Mouse (Mus musculus) yolk sac, embryonic 10.5 days (tissue): Measurements from ENCODE around the gene Ninj1.

Experiments
- DNase-seq: peaks from one replicate; pipeline ENCODE4 v3.0.0-alpha.2; 2017; ENCODE audit warnings: low spot score

The Ninj1 gene

GRCm38 (mm10) chr13:49196211-49196610 is 8.9 kb downstream of the Ninj1 start:
- no peak for DNase-seq

DNA sequence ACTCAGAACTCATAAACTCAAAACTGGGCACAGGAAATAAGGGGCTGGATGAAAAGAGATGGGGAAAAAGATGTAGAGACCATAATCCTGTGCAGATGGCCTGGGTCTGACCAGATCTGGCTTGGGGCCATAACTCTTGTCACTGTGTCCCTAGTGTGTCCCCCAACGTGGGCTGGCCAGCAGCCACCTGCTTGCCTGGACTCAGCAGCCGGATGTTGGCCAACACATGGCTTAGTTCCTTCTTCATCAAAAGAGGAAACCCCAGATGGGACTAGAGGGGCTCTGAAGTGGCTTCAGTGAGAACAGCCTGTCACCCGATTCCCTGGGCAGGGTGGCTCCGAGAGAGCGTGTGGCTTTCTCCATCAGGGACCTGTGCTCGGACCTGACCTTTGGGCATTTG is 9.5 kb downstream of the Ninj1 start:
- DNase-seq = no peak

DNA sequence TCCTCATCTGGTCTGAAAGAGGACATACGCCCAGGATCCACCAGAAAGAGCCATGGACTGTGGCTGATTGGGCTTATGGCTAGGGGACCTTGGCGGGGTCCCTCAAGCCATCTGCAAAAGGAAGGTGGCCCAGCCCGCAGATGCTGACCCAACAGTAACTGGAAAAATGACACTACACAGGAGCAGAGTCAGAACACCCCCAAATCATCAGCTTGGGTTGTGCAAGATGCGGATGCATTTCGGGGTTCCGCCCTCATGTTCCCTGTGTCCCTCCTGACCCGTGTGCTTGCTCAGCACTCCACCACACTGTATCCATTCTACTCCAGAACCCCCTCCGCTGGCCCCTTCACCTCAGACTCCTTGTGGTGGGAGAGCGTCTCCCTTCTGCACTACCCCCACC is 11.4 kb downstream of the Ninj1 start:
- DNase-seq = no peak

GRCm38 (mm10) chr13:49199891-49200290 is 12.6 kb downstream of the Ninj1 start:
- no peak for DNase-seq

- no peak for DNase-seq
These were observed 13.4 kb downstream of the Ninj1 start for GRCm38 (mm10) chr13:49200688-49201087.

- DNase-seq = no peak
These were observed 15.3 kb downstream of the Ninj1 start for GRCm38 (mm10) chr13:49202556-49202955.

DNA sequence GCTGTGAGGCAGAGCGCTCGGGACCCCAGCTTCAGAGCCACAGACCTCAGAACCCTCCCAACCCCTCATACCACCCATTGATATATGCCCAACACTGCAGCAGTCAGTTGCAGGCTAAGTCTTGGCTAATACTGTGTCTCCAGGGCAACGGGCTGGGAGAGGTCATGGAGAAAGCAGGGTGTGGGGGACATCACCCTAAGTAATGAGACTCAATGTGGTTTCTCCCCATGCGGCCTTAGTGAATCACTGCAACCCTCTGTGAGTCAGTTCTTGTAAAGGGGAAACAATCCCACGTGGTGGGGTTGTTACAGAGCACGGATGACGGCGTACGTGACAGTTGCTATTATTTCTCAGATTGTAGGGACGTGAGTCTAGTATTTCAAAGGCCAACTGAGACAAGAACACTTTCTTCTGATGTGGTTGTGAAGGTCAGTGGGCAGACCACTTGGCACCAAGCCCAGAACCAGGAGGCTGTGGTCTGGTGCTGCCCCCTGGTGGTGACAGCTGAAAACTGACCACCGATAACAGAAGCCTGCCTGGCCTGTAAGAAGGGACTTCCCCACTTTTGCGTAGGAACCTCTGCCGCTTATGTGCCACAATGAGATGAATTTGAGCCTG is 18.2 kb downstream of the Ninj1 start:
- peak; percentile 52 for DNase-seq

DNA sequence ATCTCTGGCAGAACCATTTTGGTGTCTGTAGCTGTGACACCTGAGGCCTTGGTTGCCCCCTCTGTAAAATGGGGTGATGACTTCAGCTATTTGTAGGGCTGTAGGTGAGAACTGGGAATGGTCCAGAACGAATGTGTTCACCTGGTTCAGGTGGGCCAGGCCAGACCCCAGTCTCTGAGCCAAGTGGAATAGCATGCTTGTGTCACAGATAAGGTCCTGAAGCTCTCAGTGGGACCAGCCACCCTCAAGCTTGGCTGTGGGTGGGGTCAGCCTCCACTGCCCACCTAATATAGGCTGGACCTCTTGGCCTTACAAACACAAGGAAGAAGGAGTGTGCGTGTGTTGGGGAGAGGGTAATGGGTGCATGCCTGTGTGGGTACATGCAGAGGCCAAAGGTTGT is 19.1 kb downstream of the Ninj1 start:
- no peak for DNase-seq

GRCm38 (mm10) chr13:49209306-49209705 is 22.0 kb downstream of the Ninj1 start:
- no peak for DNase-seq

DNA sequence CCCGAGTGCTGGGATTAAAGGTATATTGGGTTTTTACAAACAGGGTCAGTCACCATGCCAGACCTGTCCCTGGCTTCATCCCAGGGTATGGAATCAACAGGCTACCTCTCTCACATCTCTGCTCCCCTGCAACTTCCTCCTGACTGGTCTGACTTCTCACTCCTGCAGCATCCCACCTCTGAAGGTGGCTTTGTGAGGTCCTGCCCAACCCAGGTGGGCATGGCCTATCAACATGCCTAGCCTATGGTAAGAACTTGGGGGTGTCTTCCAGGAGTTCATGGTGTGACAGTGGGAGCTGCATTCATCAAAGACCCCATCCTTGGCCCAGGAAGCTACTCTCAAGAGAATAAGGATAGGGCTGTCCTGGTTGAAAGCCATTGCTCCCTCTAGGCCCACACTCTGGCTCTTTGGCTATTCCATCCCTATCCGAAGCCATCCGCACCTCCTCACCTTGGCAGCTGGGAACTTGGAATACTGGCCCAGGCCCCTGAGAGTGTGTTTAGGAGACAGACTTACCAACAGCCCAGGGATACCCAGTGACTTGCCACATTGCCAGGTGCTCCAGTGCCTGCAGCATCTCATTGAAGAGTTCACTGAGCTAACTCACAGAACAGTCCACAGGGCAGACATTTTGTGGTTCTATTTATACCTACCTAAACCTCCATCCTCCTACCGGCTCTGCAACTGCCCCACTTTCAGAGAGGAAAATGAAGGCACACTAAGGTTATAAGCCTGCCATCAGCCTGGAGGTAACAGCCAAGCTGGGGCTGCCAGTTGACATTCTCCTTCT is 25.6 kb downstream of the Ninj1 start:
- DNase-seq = no peak

DNA sequence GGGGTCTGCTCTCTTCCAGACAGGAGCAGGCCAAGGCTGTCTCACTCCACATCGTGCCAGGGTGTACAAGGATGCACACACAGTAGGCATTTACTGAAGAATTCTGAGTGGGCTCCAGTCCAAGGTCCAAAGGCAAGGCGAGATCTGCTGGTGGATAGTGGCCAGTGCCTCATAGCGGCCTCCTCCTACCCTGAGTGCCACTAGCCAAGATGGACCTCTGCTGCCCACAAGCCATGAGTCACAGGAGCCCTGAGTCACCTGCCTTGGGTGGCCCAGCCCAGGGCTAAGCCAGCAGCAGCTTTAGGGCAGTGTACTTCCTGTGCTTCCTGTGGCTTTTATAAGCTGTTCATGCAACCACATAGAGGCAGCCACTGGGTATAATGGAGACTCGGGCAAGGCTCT is 26.2 kb downstream of the Ninj1 start:
- no peak for DNase-seq

DNA sequence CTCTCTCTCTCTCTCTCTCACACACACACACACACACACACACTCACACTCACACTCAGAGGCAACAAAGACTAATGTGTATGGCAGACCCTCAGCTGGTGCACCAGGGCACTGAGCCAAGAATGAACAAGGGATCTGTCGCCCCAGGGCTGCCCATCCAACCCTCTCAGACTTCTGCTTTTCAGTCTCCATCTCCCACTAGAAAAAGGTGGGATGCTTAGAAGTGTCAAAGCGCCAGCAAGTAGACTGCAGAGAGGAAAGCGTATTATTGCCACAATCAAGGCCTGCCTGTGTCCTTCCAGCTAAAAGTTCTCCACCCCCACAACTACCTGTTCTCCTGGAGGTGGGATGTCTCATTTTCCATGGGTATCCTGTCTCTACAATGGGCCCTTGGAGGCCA is 27.2 kb downstream of the Ninj1 start:
- no peak for DNase-seq

GRCm38 (mm10) chr13:49215128-49215503 is 27.8 kb downstream of the Ninj1 start:
- DNase-seq = no peak

GRCm38 (mm10) chr13:49215504-49216219 is 28.4 kb downstream of the Ninj1 start, which contains the start of gene Card19:
Gene Card19, minus strand, starts transcription at chr13:49216037.
- DNase-seq = peak; percentile 95

- no peak for DNase-seq
These were observed 28.9 kb downstream of the Ninj1 start for GRCm38 (mm10) chr13:49216220-49216552.

- DNase-seq = peak; percentile 61
These were observed 29.7 kb downstream of the Ninj1 start for GRCm38 (mm10) chr13:49216808-49217561.

DNA sequence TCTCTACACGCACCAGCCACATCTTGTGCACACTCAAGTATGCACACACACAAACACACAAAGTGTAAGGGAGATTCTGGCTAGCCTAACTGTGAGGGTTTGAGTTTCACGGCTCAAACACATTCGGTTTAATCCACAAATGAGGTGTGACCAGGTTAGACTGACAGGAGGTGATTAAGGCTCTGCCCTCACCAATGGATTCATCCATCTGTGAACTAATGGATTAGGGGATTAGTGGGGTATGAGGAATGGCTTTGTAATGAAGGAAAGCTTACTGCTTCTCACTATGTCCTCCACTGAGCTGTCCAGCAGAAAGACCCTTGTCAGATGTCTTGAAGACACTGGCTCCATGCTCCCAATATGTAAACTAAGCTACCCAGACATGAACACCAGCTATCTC is 31.4 kb downstream of the Ninj1 start:
- no peak for DNase-seq

- DNase-seq = no peak
These were observed 32.1 kb downstream of the Ninj1 start for GRCm38 (mm10) chr13:49219367-49219766.

GRCm38 (mm10) chr13:49220912-49221311 is 33.6 kb downstream of the Ninj1 start:
- no peak for DNase-seq

DNA sequence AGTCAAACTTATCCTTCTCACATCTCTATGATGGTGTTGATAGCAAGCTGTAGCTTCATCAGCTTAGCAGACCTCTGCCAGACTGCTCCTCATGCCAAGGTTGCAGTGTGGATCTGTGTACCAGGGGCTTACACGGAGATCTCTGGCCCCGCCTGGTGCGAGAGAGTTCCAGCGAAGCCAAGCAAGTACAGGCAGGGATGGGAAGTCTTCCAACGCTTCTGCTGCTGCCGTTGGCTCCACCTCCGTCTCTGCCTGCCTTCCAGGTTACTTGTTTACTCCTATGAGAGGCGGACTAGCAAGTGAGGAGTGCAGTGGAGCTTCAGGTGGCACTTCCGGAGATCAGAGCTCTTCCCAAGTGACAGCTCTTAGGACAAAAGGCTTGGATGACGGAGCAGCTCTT is 37.0 kb downstream of the Ninj1 start:
- DNase-seq = peak; percentile 44

DNA sequence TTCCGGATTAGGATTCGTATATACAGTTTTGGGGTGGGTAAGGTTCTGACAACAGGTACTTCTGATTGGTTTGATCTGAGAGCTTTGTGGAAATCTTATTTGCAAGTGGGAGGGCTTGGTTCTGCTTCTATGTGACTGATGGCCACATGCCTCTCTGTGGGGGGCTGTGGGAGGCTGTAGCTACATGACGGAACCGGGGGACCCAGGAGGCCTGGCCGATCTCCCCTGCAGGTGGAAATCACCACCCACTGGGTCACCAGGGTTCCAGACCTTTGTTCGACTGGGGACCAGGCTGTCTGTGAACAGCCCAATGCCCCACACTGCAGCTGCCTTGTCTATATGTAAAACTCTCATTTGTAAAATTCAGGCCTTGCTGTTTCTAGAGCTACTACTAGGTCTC is 37.4 kb downstream of the Ninj1 start:
- no peak for DNase-seq

DNA sequence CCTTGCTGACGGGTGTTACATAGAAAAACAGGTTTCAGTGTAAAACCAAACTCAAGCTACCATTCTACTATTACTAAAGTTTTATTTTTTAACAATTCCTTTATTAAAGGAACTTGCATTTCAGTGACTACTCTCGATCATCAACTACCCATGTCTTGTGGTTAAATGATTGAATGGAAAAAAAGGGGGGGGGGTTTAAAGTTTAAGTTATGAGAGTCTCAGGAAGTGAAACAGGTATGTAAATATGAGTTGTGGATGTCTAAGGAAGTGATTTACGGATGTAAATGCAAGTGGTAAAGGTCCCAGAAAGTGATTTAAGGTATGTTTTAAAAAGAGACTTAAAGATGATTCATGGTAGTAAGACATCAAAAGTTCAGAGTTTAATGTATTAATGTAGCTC is 37.9 kb downstream of the Ninj1 start:
- no peak for DNase-seq

GRCm38 (mm10) chr13:49225633-49226032 is 38.3 kb downstream of the Ninj1 start:
- DNase-seq = no peak
